Mouse (Mus musculus): ENCODE measurements around the gene Specc1l. TPM values are rescaled to one million over a fixed set of nuclear protein-coding genes. Genes with fewer than 3 reads are reported as not detected.

The Specc1l gene
- polyA plus RNA-seq, 1 experiment: 0.20 TPM

DNA sequence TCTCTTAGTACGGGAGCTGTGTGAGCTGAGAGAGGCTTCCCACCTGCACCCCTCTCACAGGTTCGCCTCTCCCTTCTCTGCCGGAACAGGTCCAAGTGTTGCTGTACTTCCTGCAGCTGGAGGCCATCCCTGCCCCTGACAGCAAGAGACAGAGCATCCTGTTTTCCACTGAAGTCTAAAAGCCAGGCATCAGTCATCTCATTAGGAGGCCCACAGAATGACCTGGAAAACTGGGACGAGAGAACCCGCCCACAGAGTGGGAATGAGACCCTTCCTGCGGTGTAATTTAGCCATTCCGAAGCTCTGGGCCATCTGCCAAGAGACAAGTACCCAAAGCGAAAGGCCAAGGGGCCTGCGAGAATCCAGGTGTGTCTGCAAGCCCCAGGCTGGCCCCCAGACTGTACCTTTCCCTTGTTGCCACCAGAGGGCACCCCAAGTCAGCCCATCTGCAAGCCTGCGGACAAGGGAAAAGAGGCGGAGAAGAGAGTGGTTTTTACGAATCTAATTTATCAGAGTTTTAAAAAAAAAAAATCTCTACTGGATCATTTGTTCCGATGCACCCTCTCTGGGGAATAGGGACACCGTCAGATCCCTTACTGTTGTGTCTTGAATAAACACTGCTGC is 29.6 kb upstream of the Specc1l start:
- Histone ChIP-seq H3K27me3 (ENCODE audit: control insufficient read depth) (no peaks in the 10 kb centered on the region), H3K4me3 (replicated peaks) (no peak overlapping the region), H3K36me3 (ENCODE audit: control insufficient read depth) (peaks cover 3% of the 10 kb centered on the region; the same call in 1 of the 2 replicates), H3K4me1 (ENCODE audit: control insufficient read depth) (no peaks in the 10 kb centered on the region), H3K9me3 (ENCODE audit: control insufficient read depth, low read length) (no peaks in the 10 kb centered on the region)
- TF ChIP-seq GATA1 (IDR thresholded peaks at IDR 0.05; ENCODE audit: low read length) (no peak), TAL1 (IDR thresholded peaks at IDR 0.05; ENCODE audit: low read length) (no peak)

DNA sequence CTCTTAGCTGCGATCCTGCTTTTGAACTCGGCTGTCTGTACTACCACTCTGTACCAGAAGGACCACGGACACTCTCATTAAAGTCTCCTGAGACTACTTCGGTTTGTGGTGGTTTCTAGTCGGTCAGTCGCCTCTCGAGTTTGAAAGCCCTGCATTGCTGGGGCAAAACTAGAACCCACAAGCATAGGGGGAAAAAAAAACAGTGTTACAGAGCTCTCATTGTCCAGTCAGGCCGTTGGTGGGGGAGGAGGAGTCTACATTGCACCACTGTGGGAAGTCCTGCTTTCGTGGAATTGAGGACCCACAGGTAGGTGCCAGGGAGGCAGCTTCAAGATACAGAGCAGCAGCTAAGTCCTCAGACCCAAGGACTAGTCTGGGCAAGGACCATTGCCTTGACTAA is 27.0 kb upstream of the Specc1l start:
- H3K27me3 ChIP-seq (ENCODE audit: control insufficient read depth): no peaks in the 10 kb centered on the region
- no peak for TF ChIP-seq GATA1 (IDR thresholded peaks at IDR 0.05; ENCODE audit: low read length)
- no peak for TF ChIP-seq TAL1 (IDR thresholded peaks at IDR 0.05; ENCODE audit: low read length)
- peaks cover 3% of the 10 kb centered on the region; the same call in 1 of the 2 replicates for H3K36me3 ChIP-seq (ENCODE audit: control insufficient read depth)
- H3K4me1 ChIP-seq (ENCODE audit: control insufficient read depth): no peaks in the 10 kb centered on the region
- no peak overlapping the region for H3K4me3 ChIP-seq (replicated peaks)
- H3K9me3 ChIP-seq (ENCODE audit: control insufficient read depth, low read length): no peaks in the 10 kb centered on the region

DNA sequence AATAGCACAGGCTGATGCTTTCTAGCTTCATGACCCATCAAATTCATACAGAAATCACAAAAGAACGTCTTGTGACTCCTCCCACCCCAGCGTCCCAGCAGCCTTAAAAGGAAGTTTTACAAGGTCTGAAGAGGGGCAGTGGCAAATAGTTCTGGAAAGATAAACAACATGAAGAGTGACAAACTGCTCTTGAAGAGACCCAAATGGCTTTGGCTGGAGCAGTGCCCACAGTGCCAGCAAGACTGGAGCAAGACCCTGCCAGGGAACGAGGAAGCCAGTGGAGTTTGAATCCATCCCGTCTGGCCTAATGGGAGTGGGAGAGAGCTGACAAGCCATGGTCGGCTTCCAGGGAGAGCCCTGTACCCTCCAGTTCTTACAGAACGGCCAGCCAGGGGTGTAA is 25.3 kb upstream of the Specc1l start:
- no peaks in the 10 kb centered on the region; the same call in 1 of the 2 replicates for H3K36me3 ChIP-seq (ENCODE audit: control insufficient read depth)
- no peak overlapping the region for H3K4me3 ChIP-seq (replicated peaks)
- H3K27me3 ChIP-seq (ENCODE audit: control insufficient read depth): no peaks in the 10 kb centered on the region
- TF ChIP-seq GATA1 (IDR thresholded peaks at IDR 0.05; ENCODE audit: low read length) (no peak), TAL1 (IDR thresholded peaks at IDR 0.05; ENCODE audit: low read length) (no peak)
- H3K9me3 ChIP-seq (ENCODE audit: control insufficient read depth, low read length): no peaks in the 10 kb centered on the region
- no peaks in the 10 kb centered on the region for H3K4me1 ChIP-seq (ENCODE audit: control insufficient read depth)

DNA sequence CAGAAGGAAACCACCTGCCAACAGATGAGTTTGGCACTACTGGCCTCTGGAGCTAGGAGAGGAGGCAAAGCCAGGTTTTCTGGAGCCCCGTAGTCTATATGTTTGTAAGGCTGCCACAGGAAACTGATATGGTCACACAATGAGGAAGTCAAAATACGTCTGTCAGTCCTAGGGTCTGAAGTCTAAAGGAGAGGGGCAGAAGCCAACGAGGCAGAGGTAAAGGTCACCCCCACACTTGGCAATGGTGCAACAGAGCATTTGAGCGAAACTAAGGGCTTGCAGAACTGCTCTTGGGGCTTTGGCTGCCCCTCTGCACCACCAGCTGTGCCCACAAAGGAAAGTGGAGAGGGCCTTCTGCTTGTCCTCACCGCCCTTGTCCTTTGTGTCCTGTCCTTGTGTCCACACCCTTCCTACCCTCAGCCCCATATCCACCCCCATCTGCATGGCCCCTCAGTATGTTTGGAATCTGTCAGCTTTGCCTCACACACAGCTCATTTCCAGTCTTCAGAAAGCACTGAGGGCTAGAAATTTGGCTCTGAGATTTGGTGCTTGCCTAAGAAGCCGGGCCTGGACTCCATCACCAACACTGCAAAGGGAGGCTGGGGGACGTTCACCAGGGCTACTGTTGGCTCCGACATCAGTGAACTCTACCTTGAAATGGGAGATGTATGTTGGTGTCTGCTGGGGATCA is 24.4 kb upstream of the Specc1l start:
- Histone ChIP-seq H3K4me1 (ENCODE audit: control insufficient read depth) (no peaks in the 10 kb centered on the region), H3K9me3 (ENCODE audit: control insufficient read depth, low read length) (no peaks in the 10 kb centered on the region; the same call in 1 of the 2 replicates), H3K27me3 (ENCODE audit: control insufficient read depth) (no peaks in the 10 kb centered on the region), H3K36me3 (ENCODE audit: control insufficient read depth) (no peaks in the 10 kb centered on the region; the same call in 1 of the 2 replicates), H3K4me3 (replicated peaks) (no peak overlapping the region)
- TF ChIP-seq TAL1 (IDR thresholded peaks at IDR 0.05; ENCODE audit: low read length): no peak
- TF ChIP-seq GATA1 (IDR thresholded peaks at IDR 0.05; ENCODE audit: low read length): no peak

DNA sequence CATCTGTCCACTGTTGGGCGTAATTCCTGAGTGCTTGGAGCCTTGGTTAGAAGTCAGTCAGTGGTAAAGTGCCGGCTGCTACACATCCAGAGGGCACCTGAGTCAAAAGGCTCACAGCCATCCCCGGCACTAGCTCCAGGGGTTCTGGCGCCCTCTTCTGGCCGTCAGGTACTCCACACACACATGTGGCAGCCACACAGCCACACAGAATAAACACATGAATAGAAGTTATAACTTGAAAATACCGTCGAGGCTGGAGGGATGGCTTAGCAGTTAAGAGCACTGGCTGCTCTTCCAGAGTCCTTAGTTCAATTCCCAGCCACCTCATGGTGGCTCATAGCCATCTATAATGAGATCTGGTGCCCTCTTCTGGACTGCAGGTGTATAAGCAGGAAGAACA is 20.2 kb upstream of the Specc1l start:
- Histone ChIP-seq H3K9me3 (ENCODE audit: control insufficient read depth, low read length) (peaks cover 3% of the 10 kb centered on the region), H3K4me1 (ENCODE audit: control insufficient read depth) (no peaks in the 10 kb centered on the region), H3K27me3 (ENCODE audit: control insufficient read depth) (no peaks in the 10 kb centered on the region), H3K4me3 (replicated peaks) (no peak overlapping the region), H3K36me3 (ENCODE audit: control insufficient read depth) (no peaks in the 10 kb centered on the region)
- no peak for TF ChIP-seq TAL1 (IDR thresholded peaks at IDR 0.05; ENCODE audit: low read length)
- TF ChIP-seq GATA1 (IDR thresholded peaks at IDR 0.05; ENCODE audit: low read length): no peak

DNA sequence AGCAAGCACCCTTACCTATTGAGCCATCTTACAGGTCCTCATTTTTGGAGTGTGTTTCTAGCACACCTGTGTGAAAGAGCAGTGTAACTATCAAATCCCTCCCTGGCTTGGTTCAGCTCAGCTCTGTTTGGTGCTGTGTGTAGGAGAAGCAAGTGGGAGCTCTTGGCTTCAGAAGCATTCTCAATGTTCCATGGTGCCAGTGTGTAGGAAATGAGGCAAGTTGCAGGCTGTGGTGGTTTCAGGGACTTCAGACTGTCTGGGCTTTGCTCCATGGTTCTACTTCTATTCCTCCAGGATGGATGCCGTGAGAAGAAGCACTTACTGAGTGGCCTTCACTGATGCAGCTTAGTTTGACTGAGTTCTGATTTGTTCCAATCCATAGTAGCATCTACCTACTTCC is 14.1 kb upstream of the Specc1l start:
- no peak overlapping the region for H3K4me3 ChIP-seq (replicated peaks)
- no peak for TF ChIP-seq TAL1 (IDR thresholded peaks at IDR 0.05; ENCODE audit: low read length)
- no peak for TF ChIP-seq GATA1 (IDR thresholded peaks at IDR 0.05; ENCODE audit: low read length)
- H3K36me3 ChIP-seq (ENCODE audit: control insufficient read depth): no peaks in the 10 kb centered on the region
- peaks cover 3% of the 10 kb centered on the region for H3K9me3 ChIP-seq (ENCODE audit: control insufficient read depth, low read length)
- H3K4me1 ChIP-seq (ENCODE audit: control insufficient read depth): no peaks in the 10 kb centered on the region; the same call in 1 of the 2 replicates
- H3K27me3 ChIP-seq (ENCODE audit: control insufficient read depth): no peaks in the 10 kb centered on the region

DNA sequence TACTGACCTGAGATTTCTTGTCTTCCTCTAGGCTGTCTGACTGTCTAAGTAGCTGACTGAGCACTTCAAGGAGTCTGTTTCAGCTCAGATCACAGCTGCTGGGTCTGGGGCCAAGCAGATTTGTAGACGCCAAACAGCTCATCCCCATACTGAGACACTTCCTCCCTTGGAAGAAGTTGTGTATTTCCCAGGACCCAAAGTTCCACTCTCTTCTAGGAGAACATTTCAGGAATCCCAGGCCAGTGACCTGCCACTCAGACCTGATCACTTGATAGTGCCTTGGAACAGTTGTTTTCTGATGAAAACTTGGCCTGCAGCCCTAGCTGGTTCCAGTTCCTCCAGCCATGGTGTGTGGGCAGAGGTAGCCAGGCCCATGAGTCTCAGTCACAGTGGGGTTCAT is 11.1 kb upstream of the Specc1l start:
- Histone ChIP-seq H3K27me3 (ENCODE audit: control insufficient read depth) (no peaks in the 10 kb centered on the region), H3K4me3 (replicated peaks) (no peak overlapping the region), H3K9me3 (ENCODE audit: control insufficient read depth, low read length) (no peaks in the 10 kb centered on the region), H3K36me3 (ENCODE audit: control insufficient read depth) (no peaks in the 10 kb centered on the region), H3K4me1 (ENCODE audit: control insufficient read depth) (no peaks in the 10 kb centered on the region; the same call in 1 of the 2 replicates)
- TF ChIP-seq TAL1 (IDR thresholded peaks at IDR 0.05; ENCODE audit: low read length) (no peak), GATA1 (IDR thresholded peaks at IDR 0.05; ENCODE audit: low read length) (no peak)

DNA sequence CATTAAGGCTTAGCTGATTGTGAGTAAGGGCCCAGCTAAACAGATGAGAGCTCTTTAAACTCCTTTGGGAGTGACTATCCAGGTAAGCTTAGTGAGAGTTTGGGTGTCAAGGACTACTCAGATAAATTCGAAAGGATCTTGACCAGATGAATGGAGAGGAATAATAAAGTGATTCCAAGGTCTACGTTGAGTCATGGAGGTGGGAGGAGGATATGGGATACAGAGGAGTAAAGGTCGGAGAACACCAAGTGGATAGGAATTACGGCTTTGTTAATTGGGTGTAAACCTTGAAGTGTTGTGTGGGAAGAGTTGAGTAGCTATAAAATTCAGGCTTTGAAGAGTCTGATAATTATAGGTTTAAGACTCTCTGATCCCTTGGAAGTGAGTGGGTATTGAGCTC is 5.7 kb upstream of the Specc1l start:
- H3K27me3 ChIP-seq (ENCODE audit: control insufficient read depth): no peaks in the 10 kb centered on the region
- H3K4me1 ChIP-seq (ENCODE audit: control insufficient read depth): peaks cover under 1% of the 10 kb centered on the region
- H3K36me3 ChIP-seq (ENCODE audit: control insufficient read depth): no peaks in the 10 kb centered on the region
- no peaks in the 10 kb centered on the region for H3K9me3 ChIP-seq (ENCODE audit: control insufficient read depth, low read length)
- no peak for TF ChIP-seq GATA1 (IDR thresholded peaks at IDR 0.05; ENCODE audit: low read length)
- no peak for TF ChIP-seq TAL1 (IDR thresholded peaks at IDR 0.05; ENCODE audit: low read length)
- H3K4me3 ChIP-seq (replicated peaks): no peak overlapping the region

DNA sequence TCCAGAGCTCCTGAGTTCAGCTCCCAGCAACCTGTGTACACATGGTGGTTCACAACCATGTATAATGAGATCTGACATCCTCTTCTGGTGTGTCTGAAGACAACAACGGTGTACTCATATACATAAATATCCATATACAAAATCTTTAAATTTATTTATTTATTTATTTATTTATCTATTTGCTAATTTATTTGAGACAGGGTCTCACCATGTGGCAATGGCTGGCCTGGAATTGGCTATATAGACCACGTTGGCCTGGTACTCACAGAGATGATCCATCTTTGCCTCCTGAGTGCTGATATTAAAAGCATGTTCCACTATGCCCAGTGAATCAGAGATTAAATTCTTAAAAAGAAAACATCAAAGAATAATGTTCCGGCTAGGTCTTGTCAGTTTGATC is 1.0 kb upstream of the Specc1l start:
- peaks cover 22% of the 10 kb centered on the region for H3K4me1 ChIP-seq (ENCODE audit: control insufficient read depth)
- H3K36me3 ChIP-seq (ENCODE audit: control insufficient read depth): no peaks in the 10 kb centered on the region
- H3K9me3 ChIP-seq (ENCODE audit: control insufficient read depth, low read length): no peaks in the 10 kb centered on the region
- H3K27me3 ChIP-seq (ENCODE audit: control insufficient read depth): no peaks in the 10 kb centered on the region
- TF ChIP-seq GATA1 (IDR thresholded peaks at IDR 0.05; ENCODE audit: low read length) (no peak), TAL1 (IDR thresholded peaks at IDR 0.05; ENCODE audit: low read length) (no peak)
- H3K4me3 ChIP-seq (replicated peaks): no peak overlapping the region

All from erythroblast, embryonic 14.5 days (primary cell).